Mouse (Mus musculus): ENCODE results near the gene Mamdc4. TPM values are rescaled to one million over a fixed set of nuclear protein-coding genes. Genes with fewer than 3 reads are reported as not detected.
"Not testable (repeated sequence)": the region's sequence is repeated elsewhere in the genome, so short reads cannot be mapped to it uniquely, and the experiment has no call there.

Gene Mamdc4
- polyA plus RNA-seq, 1 experiment, result 1.3 TPM

DNA sequence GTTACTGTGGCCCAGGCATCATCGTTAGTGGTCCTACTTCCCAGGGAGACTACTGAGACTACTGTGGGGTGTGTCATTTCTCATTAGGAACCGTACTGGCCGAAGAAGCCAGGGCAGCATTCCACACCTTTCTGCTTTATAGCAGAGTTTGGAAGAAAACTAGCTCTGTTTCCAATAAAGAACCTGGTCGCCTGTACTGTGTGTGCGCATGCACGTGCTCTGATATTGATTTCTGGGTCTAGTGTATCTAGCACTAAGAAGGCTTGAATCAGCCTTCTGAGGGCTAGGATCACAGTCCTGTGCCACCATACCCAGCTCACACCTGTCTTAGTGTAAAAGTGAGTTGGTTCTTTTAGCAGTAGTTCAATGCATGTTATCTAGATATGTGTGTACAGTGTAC lies 15.9 kb downstream of the Mamdc4 start:
- Histone ChIP-seq H3K4me3 (ENCODE audit: insufficient read depth, low read depth, low read length) (peak overlapping the region; percentile 81), H3K27me3 (replicated peaks; ENCODE audit: control insufficient read depth, insufficient read depth, low read length) (no peaks in the 10 kb centered on the region), H3K27ac (ENCODE audit: insufficient read depth, low read depth, low read length) (no peak overlapping the region), H3K36me3 (ENCODE audit: control insufficient read depth, insufficient read depth, low read length) (no peaks in the 10 kb centered on the region), H3K4me1 (ENCODE audit: control insufficient read depth, insufficient read depth, low read length) (peaks cover 8% of the 10 kb centered on the region)
- TF ChIP-seq CTCF (conservative IDR thresholded peaks at IDR 0.05; ENCODE audit: insufficient read depth, insufficient read length, low read depth, low read length) (no peak), POLR2A (IDR thresholded peaks at IDR 0.05; ENCODE audit: low read depth, low read length) (no peak)
- no peak for DNase-seq
- 47% methylated on average over 6 of the region's 6 CpGs for WGBS

GRCm38 (mm10) chr2:25557964-25558360 lies 16.7 kb downstream of the Mamdc4 start:
- TF ChIP-seq CTCF (conservative IDR thresholded peaks at IDR 0.05; ENCODE audit: insufficient read depth, insufficient read length, low read depth, low read length) (no peak), POLR2A (IDR thresholded peaks at IDR 0.05; ENCODE audit: low read depth, low read length) (no peak)
- H3K4me1 ChIP-seq (ENCODE audit: control insufficient read depth, insufficient read depth, low read length), result peaks cover 8% of the 10 kb centered on the region
- peak overlapping the region; percentile 75 for H3K27ac ChIP-seq (ENCODE audit: insufficient read depth, low read depth, low read length)
- H3K27me3 ChIP-seq (replicated peaks; ENCODE audit: control insufficient read depth, insufficient read depth, low read length), result no peaks in the 10 kb centered on the region
- WGBS, result under 1% methylated on average over 24 of the region's 24 CpGs
- no peaks in the 10 kb centered on the region for H3K36me3 ChIP-seq (ENCODE audit: control insufficient read depth, insufficient read depth, low read length)
- DNase-seq, result peak; percentile 77
- peak overlapping the region; percentile 81 for H3K4me3 ChIP-seq (ENCODE audit: insufficient read depth, low read depth, low read length)

GRCm38 (mm10) chr2:25557221-25557963 lies 17.3 kb downstream of the Mamdc4 start, which contains the start of gene Edf1:
Edf1 (plus strand) TSS chr2:25557847.
- under 1% methylated on average over 61 of the region's 61 CpGs for WGBS
- no peaks in the 10 kb centered on the region for H3K27me3 ChIP-seq (replicated peaks; ENCODE audit: control insufficient read depth, insufficient read depth, low read length)
- peak within 1 kb of the TSS; percentile 81 for H3K4me3 ChIP-seq (ENCODE audit: insufficient read depth, low read depth, low read length)
- peaks cover 8% of the 10 kb centered on the region for H3K4me1 ChIP-seq (ENCODE audit: control insufficient read depth, insufficient read depth, low read length)
- TF ChIP-seq POLR2A (IDR thresholded peaks at IDR 0.05; ENCODE audit: low read depth, low read length), result no peak
- TF ChIP-seq CTCF (conservative IDR thresholded peaks at IDR 0.05; ENCODE audit: insufficient read depth, insufficient read length, low read depth, low read length), result no peak
- peak within 1 kb of the TSS; percentile 86 for H3K27ac ChIP-seq (ENCODE audit: insufficient read depth, low read depth, low read length)
- peak; percentile 98 for DNase-seq
- H3K36me3 ChIP-seq (ENCODE audit: control insufficient read depth, insufficient read depth, low read length), result no peaks in the 10 kb centered on the region

DNA sequence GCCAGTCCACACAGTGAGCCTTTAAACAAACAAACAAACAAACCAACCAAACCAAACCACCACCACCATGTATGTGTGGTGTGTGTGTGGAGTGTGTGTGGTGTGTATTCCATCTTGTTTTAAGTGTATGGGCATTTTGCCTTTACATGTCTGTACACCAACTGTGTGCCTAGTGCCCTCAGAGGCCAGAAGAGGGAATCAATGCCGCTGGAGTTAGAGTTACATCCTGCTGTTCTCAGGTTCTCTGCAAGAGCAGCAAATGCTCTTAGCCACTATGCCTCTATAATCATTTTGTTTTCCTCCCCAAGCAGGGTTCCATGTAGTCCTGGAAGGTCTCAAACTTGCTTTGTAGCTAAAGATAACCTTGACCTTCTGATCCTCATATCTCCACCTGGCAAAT lies 18.3 kb downstream of the Mamdc4 start:
- DNase-seq, result no peak
- Histone ChIP-seq H3K4me3 (ENCODE audit: insufficient read depth, low read depth, low read length) (no peak overlapping the region), H3K27me3 (replicated peaks; ENCODE audit: control insufficient read depth, insufficient read depth, low read length) (no peaks in the 10 kb centered on the region), H3K27ac (ENCODE audit: insufficient read depth, low read depth, low read length) (no peak overlapping the region), H3K4me1 (ENCODE audit: control insufficient read depth, insufficient read depth, low read length) (peaks cover 8% of the 10 kb centered on the region), H3K36me3 (ENCODE audit: control insufficient read depth, insufficient read depth, low read length) (no peaks in the 10 kb centered on the region)
- no peak for TF ChIP-seq CTCF (conservative IDR thresholded peaks at IDR 0.05; ENCODE audit: insufficient read depth, insufficient read length, low read depth, low read length)
- WGBS, result 50% methylated on average over 1 of the region's 1 CpGs

DNA sequence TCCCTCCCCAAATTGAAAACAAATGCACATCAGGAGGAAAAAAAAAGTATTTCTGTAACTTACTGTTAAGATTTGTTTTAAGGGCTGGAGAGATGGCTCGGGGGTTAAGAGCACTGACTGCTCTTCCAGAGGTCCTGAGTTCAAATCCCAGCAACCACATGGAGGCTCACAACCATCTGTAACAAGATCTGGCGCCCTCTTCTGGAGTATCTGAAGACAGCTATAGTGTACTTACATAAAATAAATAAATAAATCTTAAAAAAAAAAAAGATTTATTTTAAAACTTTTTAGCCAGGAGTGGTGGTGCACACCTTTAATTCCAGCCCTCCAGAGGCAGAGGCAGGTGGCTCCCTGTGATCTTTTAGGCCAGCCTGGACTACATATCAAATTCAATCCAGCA lies 19.2 kb downstream of the Mamdc4 start:
- not testable (repeated sequence) for H3K4me1 ChIP-seq (ENCODE audit: control insufficient read depth, insufficient read depth, low read length); H3K36me3 ChIP-seq (ENCODE audit: control insufficient read depth, insufficient read depth, low read length); H3K27me3 ChIP-seq (replicated peaks; ENCODE audit: control insufficient read depth, insufficient read depth, low read length); H3K27ac ChIP-seq (ENCODE audit: insufficient read depth, low read depth, low read length); DNase-seq; H3K4me3 ChIP-seq (ENCODE audit: insufficient read depth, low read depth, low read length)
- 69% methylated on average over 2 of the region's 2 CpGs for WGBS

DNA sequence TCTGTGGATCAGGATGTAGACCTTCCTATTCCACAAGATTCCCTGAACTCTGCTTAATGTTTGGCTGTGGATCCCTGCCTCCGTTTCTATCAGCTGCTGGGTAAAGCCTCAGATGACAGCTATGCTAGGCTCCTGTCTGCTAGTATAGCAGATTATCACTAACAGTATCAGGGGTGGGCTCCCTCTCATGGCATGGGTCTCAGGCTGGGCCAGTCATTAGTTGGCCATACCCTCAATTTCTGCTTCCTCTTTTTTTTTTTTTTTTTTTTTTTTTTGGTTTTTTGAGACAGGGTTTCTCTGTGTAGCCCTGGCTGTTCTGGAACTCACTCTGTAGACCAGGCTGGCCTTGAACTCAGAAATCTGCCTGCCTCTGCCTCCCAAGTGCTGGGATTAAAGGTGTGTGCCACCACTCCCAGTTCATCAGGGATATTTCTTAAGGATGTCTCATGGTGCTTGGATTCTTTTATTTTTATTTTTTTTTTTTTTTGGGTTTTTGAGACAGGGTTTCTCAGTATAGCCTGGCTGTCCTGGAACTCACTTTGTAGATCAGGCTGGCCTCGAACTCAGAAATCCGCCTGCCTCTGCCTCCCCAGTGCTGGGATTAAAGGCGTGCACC lies 21.4 kb downstream of the Mamdc4 start:
- not testable (repeated sequence) for H3K4me3 ChIP-seq (ENCODE audit: insufficient read depth, low read depth, low read length); H3K4me1 ChIP-seq (ENCODE audit: control insufficient read depth, insufficient read depth, low read length); H3K27me3 ChIP-seq (replicated peaks; ENCODE audit: control insufficient read depth, insufficient read depth, low read length); H3K36me3 ChIP-seq (ENCODE audit: control insufficient read depth, insufficient read depth, low read length); H3K27ac ChIP-seq (ENCODE audit: insufficient read depth, low read depth, low read length); DNase-seq
- 93% methylated on average over 4 of the region's 4 CpGs for WGBS

- DNase-seq, result peak; percentile 83
These were observed 23.5 kb downstream of the Mamdc4 start for GRCm38 (mm10) chr2:25551186-25551585.

More at GRCm38 (mm10) chr2:25551186-25551585, 23.5 kb downstream of the Mamdc4 start:
- Histone ChIP-seq H3K4me1 (ENCODE audit: control insufficient read depth, insufficient read depth, low read length) (no peaks in the 10 kb centered on the region), H3K4me3 (ENCODE audit: insufficient read depth, low read depth, low read length) (no peak overlapping the region), H3K36me3 (ENCODE audit: control insufficient read depth, insufficient read depth, low read length) (no peaks in the 10 kb centered on the region), H3K27me3 (replicated peaks; ENCODE audit: control insufficient read depth, insufficient read depth, low read length) (no peaks in the 10 kb centered on the region), H3K27ac (ENCODE audit: insufficient read depth, low read depth, low read length) (no peak overlapping the region)
- TF ChIP-seq CTCF (conservative IDR thresholded peaks at IDR 0.05; ENCODE audit: insufficient read depth, insufficient read length, low read depth, low read length), result peak; percentile 88
- no peak for TF ChIP-seq POLR2A (IDR thresholded peaks at IDR 0.05; ENCODE audit: low read depth, low read length)
- 15% methylated on average over 5 of the region's 5 CpGs for WGBS

Data from kidney, adult 2 months (tissue).